Mouse (Mus musculus): ENCODE results near the gene Pdlim5. TPM values are rescaled to one million over a fixed set of nuclear protein-coding genes. Genes with fewer than 3 reads are reported as not detected.
"Not testable (repeated sequence)": the region's sequence is repeated elsewhere in the genome, so short reads cannot be mapped to it uniquely, and the experiment has no call there.

Gene Pdlim5
- polyA plus RNA-seq, 1 experiment, result 45.2 TPM

DNA sequence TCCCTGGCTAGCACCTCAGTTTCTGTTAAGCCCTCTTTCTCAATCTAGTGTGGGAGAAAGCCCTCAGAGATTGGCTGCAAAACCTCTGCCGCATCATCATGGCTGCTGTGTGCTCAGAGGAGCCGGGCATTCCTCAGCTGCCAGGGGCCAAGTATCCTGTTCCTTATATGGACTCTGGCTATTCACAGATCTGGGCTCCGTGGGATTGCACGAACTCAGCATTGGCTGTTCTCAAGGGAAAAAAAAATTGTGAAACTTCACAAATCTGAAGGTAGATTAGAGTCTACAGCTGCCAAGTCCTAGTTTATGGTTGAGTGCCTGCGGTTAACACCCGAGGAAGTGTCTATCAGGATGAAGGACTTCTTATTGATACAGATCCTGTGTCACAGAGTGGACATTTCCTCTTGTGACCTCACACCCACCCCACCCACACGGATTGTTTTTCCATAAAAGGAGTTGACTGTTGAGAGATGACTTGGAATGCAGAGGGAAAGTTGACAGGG, 44.1 kb upstream of the Pdlim5 start:
- no peaks in the 10 kb centered on the region for H3K27me3 ChIP-seq (ENCODE audit: control insufficient read depth, insufficient read depth, low read length, poor library complexity, severe bottlenecking)
- H3K36me3 ChIP-seq (ENCODE audit: control insufficient read depth, insufficient read depth, low read length, poor library complexity, severe bottlenecking), result no peaks in the 10 kb centered on the region
- no peak overlapping the region for H3K27ac ChIP-seq (ENCODE audit: insufficient read depth, low read length)
- no peaks in the 10 kb centered on the region for H3K9me3 ChIP-seq (replicated peaks; ENCODE audit: control insufficient read depth, insufficient read depth, low read length, poor library complexity, severe bottlenecking)
- no peak for TF ChIP-seq CTCF (IDR thresholded peaks at IDR 0.05; ENCODE audit: low read depth, low read length)
- TF ChIP-seq EP300 (IDR thresholded peaks at IDR 0.05; ENCODE audit: insufficient read depth, low read depth, low read length), result no peak
- no peak for TF ChIP-seq POLR2A (IDR thresholded peaks at IDR 0.05; ENCODE audit: insufficient read depth, low read length)
- no peak overlapping the region for H3K4me3 ChIP-seq (ENCODE audit: low read depth, low read length)
- no peak overlapping the region for H3K9ac ChIP-seq (ENCODE audit: low read depth, poor library complexity, severe bottlenecking)
- H3K4me1 ChIP-seq (ENCODE audit: control insufficient read depth, insufficient read depth, low read length), result no peaks in the 10 kb centered on the region

DNA sequence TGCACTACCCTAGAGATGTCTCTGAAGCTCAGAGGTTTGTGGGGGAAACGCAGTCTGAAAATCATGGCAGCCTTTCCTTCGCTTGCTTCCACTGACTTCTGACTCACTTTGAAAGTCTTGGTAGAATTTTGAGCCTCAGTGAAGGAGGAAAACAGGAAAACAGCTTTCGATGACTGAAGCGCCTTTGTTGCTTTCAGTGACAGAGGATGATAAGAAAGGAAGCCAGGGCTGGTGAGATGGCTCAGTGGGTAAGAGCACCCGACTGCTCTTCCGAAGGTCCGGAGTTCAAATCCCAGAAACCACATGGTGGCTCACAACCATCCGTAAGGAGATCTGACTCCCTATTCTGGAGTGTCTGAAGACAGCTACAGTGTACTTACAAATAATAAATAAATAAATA, 43.1 kb upstream of the Pdlim5 start:
- not testable (repeated sequence) for H3K27me3 ChIP-seq (ENCODE audit: control insufficient read depth, insufficient read depth, low read length, poor library complexity, severe bottlenecking); H3K27ac ChIP-seq (ENCODE audit: insufficient read depth, low read length); H3K4me1 ChIP-seq (ENCODE audit: control insufficient read depth, insufficient read depth, low read length); H3K4me3 ChIP-seq (ENCODE audit: low read depth, low read length); H3K9me3 ChIP-seq (replicated peaks; ENCODE audit: control insufficient read depth, insufficient read depth, low read length, poor library complexity, severe bottlenecking); H3K36me3 ChIP-seq (ENCODE audit: control insufficient read depth, insufficient read depth, low read length, poor library complexity, severe bottlenecking); H3K9ac ChIP-seq (ENCODE audit: low read depth, poor library complexity, severe bottlenecking)

DNA sequence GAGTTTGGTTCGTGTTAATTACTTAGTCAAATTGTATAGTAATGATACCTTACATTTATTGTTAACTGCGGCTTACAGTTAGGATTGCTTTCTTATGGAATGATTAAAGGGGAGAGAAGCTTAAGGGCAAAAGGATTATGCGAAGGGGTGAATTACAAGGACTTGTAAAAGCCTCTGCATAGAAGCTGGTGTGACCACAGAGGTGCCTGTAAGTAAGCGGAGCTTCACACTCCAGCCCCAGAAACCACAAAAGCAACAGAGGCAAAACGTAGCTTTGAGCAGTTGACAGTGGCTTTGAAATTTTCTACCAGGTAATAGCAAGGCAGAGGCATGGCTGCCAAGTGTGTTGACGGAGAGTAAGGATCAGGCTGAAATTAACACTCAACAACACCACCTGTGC, 41.3 kb upstream of the Pdlim5 start:
- no peak overlapping the region for H3K27ac ChIP-seq (ENCODE audit: insufficient read depth, low read length)
- no peak overlapping the region for H3K9ac ChIP-seq (ENCODE audit: low read depth, poor library complexity, severe bottlenecking)
- no peaks in the 10 kb centered on the region for H3K36me3 ChIP-seq (ENCODE audit: control insufficient read depth, insufficient read depth, low read length, poor library complexity, severe bottlenecking)
- H3K4me1 ChIP-seq (ENCODE audit: control insufficient read depth, insufficient read depth, low read length), result no peaks in the 10 kb centered on the region
- TF ChIP-seq POLR2A (IDR thresholded peaks at IDR 0.05; ENCODE audit: insufficient read depth, low read length) (no peak), CTCF (IDR thresholded peaks at IDR 0.05; ENCODE audit: low read depth, low read length) (no peak), EP300 (IDR thresholded peaks at IDR 0.05; ENCODE audit: insufficient read depth, low read depth, low read length) (no peak)
- no peaks in the 10 kb centered on the region for H3K27me3 ChIP-seq (ENCODE audit: control insufficient read depth, insufficient read depth, low read length, poor library complexity, severe bottlenecking)
- H3K4me3 ChIP-seq (ENCODE audit: low read depth, low read length), result no peak overlapping the region
- H3K9me3 ChIP-seq (replicated peaks; ENCODE audit: control insufficient read depth, insufficient read depth, low read length, poor library complexity, severe bottlenecking), result no peaks in the 10 kb centered on the region

DNA sequence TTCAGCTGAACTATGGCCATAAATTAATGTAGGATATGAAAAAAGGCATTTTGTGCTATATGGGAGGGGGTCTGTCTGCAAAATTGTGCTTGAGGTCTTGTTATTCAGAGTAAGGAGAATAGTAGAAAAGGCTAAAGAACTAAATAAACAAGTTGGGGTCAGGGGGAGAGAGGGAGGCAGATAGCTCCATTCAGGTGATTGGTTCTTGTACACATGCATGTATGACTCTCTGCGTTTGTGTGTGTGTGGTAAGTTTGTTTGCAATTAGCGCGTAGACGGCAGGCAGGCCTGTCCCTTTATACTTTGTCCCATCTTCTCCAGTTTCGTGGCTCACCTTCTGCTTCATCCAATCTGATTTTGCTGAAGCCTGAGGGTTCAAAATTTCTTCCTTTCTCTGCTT, 40.7 kb upstream of the Pdlim5 start:
- Histone ChIP-seq H3K4me3 (ENCODE audit: low read depth, low read length) (no peak overlapping the region), H3K27ac (ENCODE audit: insufficient read depth, low read length) (no peak overlapping the region), H3K9ac (ENCODE audit: low read depth, poor library complexity, severe bottlenecking) (no peak overlapping the region), H3K36me3 (ENCODE audit: control insufficient read depth, insufficient read depth, low read length, poor library complexity, severe bottlenecking) (no peaks in the 10 kb centered on the region), H3K27me3 (ENCODE audit: control insufficient read depth, insufficient read depth, low read length, poor library complexity, severe bottlenecking) (no peaks in the 10 kb centered on the region), H3K9me3 (replicated peaks; ENCODE audit: control insufficient read depth, insufficient read depth, low read length, poor library complexity, severe bottlenecking) (no peaks in the 10 kb centered on the region), H3K4me1 (ENCODE audit: control insufficient read depth, insufficient read depth, low read length) (no peaks in the 10 kb centered on the region)
- TF ChIP-seq EP300 (IDR thresholded peaks at IDR 0.05; ENCODE audit: insufficient read depth, low read depth, low read length) (no peak), POLR2A (IDR thresholded peaks at IDR 0.05; ENCODE audit: insufficient read depth, low read length) (no peak), CTCF (IDR thresholded peaks at IDR 0.05; ENCODE audit: low read depth, low read length) (no peak)

DNA sequence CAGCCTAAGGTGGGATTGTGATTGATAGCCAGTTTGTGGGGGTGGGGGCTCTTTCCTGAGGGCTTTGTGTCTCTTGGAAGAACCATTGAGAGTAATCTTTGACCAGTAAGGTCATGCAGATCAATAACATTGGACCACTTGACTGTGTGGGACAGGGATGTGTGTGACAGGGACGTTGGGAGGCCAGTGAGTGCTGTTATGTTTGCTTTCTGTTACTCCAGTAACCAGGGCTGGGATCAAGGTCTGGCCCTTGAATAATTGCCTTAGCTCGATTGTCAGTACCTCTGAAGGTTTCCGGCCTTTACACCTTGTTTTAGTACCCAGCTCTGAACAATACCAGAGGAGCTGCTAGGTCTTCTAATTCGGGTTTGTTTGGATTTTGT, 39.3 kb upstream of the Pdlim5 start:
- TF ChIP-seq CTCF (IDR thresholded peaks at IDR 0.05; ENCODE audit: low read depth, low read length), result no peak
- no peak for TF ChIP-seq EP300 (IDR thresholded peaks at IDR 0.05; ENCODE audit: insufficient read depth, low read depth, low read length)
- TF ChIP-seq POLR2A (IDR thresholded peaks at IDR 0.05; ENCODE audit: insufficient read depth, low read length), result no peak
- Histone ChIP-seq H3K4me1 (ENCODE audit: control insufficient read depth, insufficient read depth, low read length) (no peaks in the 10 kb centered on the region), H3K36me3 (ENCODE audit: control insufficient read depth, insufficient read depth, low read length, poor library complexity, severe bottlenecking) (no peaks in the 10 kb centered on the region), H3K4me3 (ENCODE audit: low read depth, low read length) (no peak overlapping the region), H3K27me3 (ENCODE audit: control insufficient read depth, insufficient read depth, low read length, poor library complexity, severe bottlenecking) (no peaks in the 10 kb centered on the region), H3K9me3 (replicated peaks; ENCODE audit: control insufficient read depth, insufficient read depth, low read length, poor library complexity, severe bottlenecking) (no peaks in the 10 kb centered on the region), H3K27ac (ENCODE audit: insufficient read depth, low read length) (no peak overlapping the region), H3K9ac (ENCODE audit: low read depth, poor library complexity, severe bottlenecking) (no peak overlapping the region)

DNA sequence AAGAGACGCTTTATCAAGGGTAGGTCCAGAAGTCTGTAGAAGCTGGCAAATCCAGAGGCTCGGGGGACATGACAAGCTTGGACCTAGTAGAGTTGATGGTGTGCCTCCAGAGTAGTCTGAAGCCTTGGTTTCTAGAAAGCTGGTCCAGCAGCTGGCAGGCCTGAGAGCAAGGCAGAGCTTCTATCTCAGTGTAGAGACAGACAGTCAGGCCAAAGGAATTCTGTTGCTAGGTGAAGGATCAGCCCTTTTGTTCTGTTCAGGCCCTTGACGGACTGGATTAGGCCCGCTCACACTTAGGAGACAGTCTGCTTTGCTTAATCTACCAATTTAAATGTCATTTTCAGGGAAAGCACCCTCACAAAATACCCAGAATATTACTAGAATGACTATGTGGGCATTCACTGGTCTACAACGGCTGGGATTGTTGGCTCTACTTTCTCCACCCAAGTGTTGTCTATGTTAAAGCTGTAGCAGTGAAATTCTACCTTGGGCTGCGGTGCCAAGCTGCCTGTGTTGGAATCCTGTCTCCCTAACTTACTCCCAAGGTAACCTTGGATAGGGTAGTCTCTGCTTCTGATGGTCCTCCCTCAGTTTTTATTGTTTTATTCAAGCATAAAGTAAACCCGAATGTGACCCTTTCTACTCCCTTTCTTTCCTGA, 38.8 kb upstream of the Pdlim5 start:
- Histone ChIP-seq H3K36me3 (ENCODE audit: control insufficient read depth, insufficient read depth, low read length, poor library complexity, severe bottlenecking) (no peaks in the 10 kb centered on the region), H3K27ac (ENCODE audit: insufficient read depth, low read length) (no peak overlapping the region)
- TF ChIP-seq EP300 (IDR thresholded peaks at IDR 0.05; ENCODE audit: insufficient read depth, low read depth, low read length), result no peak
- no peak for TF ChIP-seq POLR2A (IDR thresholded peaks at IDR 0.05; ENCODE audit: insufficient read depth, low read length)
- no peak for TF ChIP-seq CTCF (IDR thresholded peaks at IDR 0.05; ENCODE audit: low read depth, low read length)

More for the DNA sequence above, 38.8 kb upstream of the Pdlim5 start:
- H3K9ac ChIP-seq (ENCODE audit: low read depth, poor library complexity, severe bottlenecking), result no peak overlapping the region
- no peaks in the 10 kb centered on the region for H3K27me3 ChIP-seq (ENCODE audit: control insufficient read depth, insufficient read depth, low read length, poor library complexity, severe bottlenecking)
- no peak overlapping the region for H3K4me3 ChIP-seq (ENCODE audit: low read depth, low read length)
- no peaks in the 10 kb centered on the region for H3K4me1 ChIP-seq (ENCODE audit: control insufficient read depth, insufficient read depth, low read length)
- H3K9me3 ChIP-seq (replicated peaks; ENCODE audit: control insufficient read depth, insufficient read depth, low read length, poor library complexity, severe bottlenecking), result no peaks in the 10 kb centered on the region

Data from ES-Bruce4 (cell line).